14 mouse cellular contexts compared by ENCODE assay signal in genomic region chr10:14639635-14640034, GRCm38 (mm10).
"Had no signal": no experiment of that assay in that cellular context is flagged by ENCODE, and none has a peak within 500 bp of the region (broad histone marks: within the 10 kb centered on the region; RNA-seq: fewer than 3 reads in every experiment).

No protein-coding gene starts in this region.

- H3K27me3 ChIP-seq: liver, embryonic 13.5 days; megakaryocyte, embryonic 14.5 days; midbrain, embryonic 15.5 days; neural tube, embryonic 13.5 days had no signal

- DNase-seq: kidney, adult 11 months; kidney, postnatal 14 days; left cerebral cortex, postnatal 4 days; liver; liver, embryonic 13.5 days; liver, postnatal 0 days; retina, postnatal 1 day; thymus, postnatal 36 days had no signal

- H3K27ac ChIP-seq: liver, embryonic 13.5 days; macrophage; midbrain, embryonic 15.5 days; neural tube, embryonic 13.5 days had no signal

- H3K9ac ChIP-seq: liver, embryonic 13.5 days; liver, postnatal 0 days; midbrain, embryonic 15.5 days; neural tube, embryonic 13.5 days had no signal

- H3K4me1 ChIP-seq: liver, embryonic 13.5 days; megakaryocyte, embryonic 14.5 days; midbrain, embryonic 15.5 days; neural tube, embryonic 13.5 days had no signal

- H3K4me3 ChIP-seq: liver, embryonic 13.5 days; megakaryocyte, embryonic 14.5 days; midbrain, embryonic 15.5 days; neural tube, embryonic 13.5 days had no signal

- ATAC-seq: inflammation-experienced regulatory T-cells, adult 6 months; liver, postnatal 0 days; midbrain, embryonic 15.5 days had no signal

- H3K4me2 ChIP-seq: liver, embryonic 13.5 days; midbrain, embryonic 11.5 days; midbrain, embryonic 15.5 days; neural tube, embryonic 13.5 days had no signal

- H3K36me3 ChIP-seq: liver, embryonic 13.5 days; midbrain, embryonic 15.5 days; neural tube, embryonic 13.5 days had no signal

- H3K9me3 ChIP-seq: liver, embryonic 13.5 days; midbrain, embryonic 15.5 days; neural tube, embryonic 13.5 days had no signal
